Mouse (Mus musculus) megakaryocyte, embryonic 14.5 days (primary cell): Measurements from ENCODE around the gene Gm12216.

ENCODE experiments used
- FLI1 ChIP-seq: IDR thresholded peaks from 2 replicates; pipeline ENCODE4 v1.6.1; 2012; ENCODE audit warnings: low read length, inconsistent platforms, mixed read lengths
- GATA1 ChIP-seq: IDR thresholded peaks from 3 replicates; pipeline ENCODE4 v1.6.1; 2012; ENCODE audit warnings: mixed read lengths, low read length, inconsistent platforms, borderline replicate concordance

- TF ChIP-seq FLI1 (no peak), GATA1 (no peak)
These were observed 33.6 kb downstream of the Gm12216 start for GRCm38 (mm10) chr11:53825409-53825808.
